Mouse (Mus musculus) left cerebral cortex, postnatal 10 days (tissue): ENCODE data around the gene Iqcf3. TPM values are rescaled to one million over a fixed set of nuclear protein-coding genes. Genes with fewer than 3 reads are reported as not detected.
"Not testable (repeated sequence)": the region's sequence is repeated elsewhere in the genome, so short reads cannot be mapped to it uniquely, and the experiment has no call there.

Experiments used
- DNase-seq, 2 experiments: peaks; one replicate each; pipeline ENCODE4 v3.0.0; 2021 to 2022; ENCODE audit warnings: low spot score in 2 of 2, mixed read lengths in 1 of 2; ENCODE audit errors: extremely low spot score in 1 of 2
- intact Hi-C: fragments of 180-260 bp; cut with DNase I; formaldehyde crosslinking; loops from one replicate; pipeline ENCODE4 v1.15.1; 2025
- total RNA-seq, 2 experiments: library from RNA; stranded (reverse); gene quantifications; 2 replicates each; pipeline ENCODE4 v1.2.3; 2021

Iqcf3 gene
- not detected for total RNA-seq

DNA sequence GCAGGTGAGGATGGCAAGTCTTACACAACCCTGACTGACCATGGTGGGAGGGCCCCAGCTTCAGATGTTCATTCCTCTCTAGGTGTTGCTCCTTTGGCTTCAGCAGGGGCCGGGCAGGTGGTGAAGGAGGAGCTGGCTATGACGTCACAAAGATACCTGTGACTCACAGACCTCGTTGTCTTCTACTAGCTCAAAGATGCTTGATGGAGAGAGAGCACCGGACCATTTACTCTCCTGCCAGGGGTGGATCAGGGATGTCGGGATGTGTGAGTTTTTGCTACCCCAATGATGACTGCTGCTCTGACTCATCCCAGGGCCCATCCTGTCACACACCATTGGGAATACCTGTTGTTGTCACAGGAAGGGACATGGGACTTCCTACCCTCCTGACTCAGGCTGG, at the start of gene Iqcf3:
Iqcf3 (minus strand) TSS at position 101 of the 400 bp plus-strand sequence.
- intact Hi-C loops: no loop called here
- DNase-seq: no peak

DNA sequence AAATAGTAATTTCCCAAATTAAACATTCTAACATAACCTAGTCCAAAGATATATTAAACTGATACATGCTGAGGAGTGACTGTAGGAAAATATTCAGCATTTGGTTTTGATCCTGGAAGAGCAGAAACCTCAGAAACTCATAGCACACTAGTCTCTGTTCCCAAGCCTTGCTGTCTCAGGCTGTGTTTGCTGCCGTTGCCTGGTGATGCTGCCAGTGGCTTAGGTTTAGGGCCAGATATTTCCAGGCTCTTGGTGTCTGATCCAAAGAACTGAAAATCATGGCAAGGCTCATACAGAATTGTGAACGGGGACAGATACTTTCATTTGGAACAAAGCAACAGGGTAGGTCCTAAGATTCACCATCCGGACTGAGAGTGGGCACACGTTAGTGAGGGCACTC, 49.3 kb upstream of the Iqcf3 start:
- no peak for DNase-seq
- intact Hi-C loops: no loop called here

DNA sequence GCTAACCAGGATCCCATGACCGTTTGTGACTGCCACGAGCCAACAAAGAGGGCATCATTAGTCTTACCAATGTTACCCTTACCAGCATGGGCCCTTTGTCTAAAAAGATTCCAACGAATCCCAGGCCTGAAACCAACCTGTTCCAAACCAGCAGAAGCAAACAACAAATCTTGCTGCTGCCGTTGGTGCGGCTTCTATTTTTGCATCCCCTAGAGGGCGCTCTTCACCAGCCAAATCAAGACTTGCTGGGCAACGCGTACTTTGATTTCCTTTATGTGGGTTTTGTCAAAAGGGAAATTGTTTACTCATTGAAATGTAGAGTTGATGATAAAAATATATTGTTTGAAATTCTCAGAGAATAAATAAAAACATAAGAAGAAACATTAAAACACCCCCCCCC, 39.1 kb upstream of the Iqcf3 start:
- peak; percentile 50 to 71 for DNase-seq
- intact Hi-C loops: loop anchor here (2.0 kb wide), 1 partner anchor 42 kb away; no protein-coding TSS in a partner anchor

DNA sequence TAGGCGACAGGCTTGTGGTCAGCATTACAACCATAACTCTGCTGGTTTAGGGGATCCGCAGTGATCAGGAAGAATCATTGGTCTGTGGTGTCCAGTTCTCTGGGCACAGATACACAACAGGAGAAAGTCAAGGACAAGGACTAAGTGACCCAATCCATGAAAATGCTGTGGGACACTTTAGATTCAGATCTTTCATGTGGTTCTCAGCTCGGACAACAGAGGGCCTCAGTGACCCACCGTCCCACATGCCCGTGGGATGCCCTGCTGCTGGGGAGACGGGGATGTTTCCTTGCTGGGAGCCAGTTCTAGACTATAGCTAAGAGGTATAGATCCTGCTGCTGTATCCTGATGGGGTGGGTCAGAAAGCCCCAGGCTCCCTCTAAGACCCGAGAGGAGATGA, 37.0 kb upstream of the Iqcf3 start:
- intact Hi-C loops: loop anchor here (5.0 kb wide), 1 partner anchor 66 kb away; no protein-coding TSS in a partner anchor
- no peak for DNase-seq

DNA sequence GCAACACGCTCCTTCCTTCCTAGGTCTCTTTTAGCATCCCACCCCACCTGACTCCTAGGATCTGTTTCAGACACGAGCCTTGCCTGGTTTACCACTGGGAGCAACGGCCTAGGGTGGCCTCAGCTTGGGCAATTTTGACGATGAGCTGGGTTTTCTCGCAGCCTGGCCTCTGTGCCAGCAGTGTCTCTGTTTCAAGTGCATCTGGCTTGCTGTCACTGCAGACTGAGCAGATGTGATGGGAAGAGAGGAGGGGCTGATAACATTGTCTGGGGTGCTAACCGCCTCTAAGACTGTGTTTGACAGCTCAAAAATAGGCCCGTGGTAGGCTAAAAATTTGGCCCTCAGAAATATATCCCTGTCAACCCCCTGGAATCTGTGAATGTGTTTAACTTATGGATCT, 34.4 kb upstream of the Iqcf3 start:
- intact Hi-C loops: loop anchor here (5.0 kb wide), 1 partner anchor 64 kb away; no protein-coding TSS in a partner anchor

DNA sequence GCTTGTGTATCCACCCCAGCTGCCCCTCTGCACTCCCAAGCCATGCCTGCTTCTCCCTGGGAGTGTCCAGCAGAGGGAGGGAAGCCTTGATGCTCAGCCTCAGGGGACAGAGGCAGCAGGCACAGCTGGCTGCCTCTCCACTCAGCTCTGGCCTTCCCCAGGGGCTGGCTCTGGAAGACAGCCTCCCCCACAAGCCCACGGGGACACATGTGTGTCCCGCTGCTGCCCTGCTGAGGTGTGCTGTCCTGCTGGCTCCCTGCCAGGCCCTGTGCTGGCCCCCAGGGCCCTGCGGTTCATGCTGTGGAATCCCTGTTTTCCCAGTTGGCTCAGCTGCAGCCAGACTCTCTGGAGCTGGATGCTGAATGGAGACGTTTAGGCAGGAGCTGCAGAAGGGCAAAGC, 34.0 kb upstream of the Iqcf3 start:
- intact Hi-C loops: loop anchor here (5.0 kb wide), 1 partner anchor 63 kb away; no protein-coding TSS in a partner anchor

More for the DNA sequence above, 34.4 kb upstream of the Iqcf3 start:
- DNase-seq: no peak

DNA sequence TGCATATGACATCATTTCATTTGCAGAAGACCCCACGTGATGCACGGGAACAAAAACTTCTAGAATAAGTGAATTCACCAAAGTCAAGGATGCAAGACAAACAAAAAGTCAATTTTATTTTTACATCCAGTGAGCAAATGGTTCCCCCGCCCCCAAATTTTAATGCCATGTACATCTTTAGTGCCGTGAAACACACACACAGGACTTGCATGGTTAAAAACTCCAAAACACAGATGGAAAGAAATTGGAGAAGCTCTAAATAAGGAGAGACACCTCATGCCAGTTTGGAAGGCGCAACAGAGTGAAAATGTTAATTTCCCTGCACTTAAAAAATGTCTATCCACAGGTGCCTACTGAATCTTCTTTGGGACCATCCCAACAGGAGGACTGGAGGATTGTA, 30.7 kb upstream of the Iqcf3 start:
- intact Hi-C loops: no loop called here

More for the DNA sequence above, 34.0 kb upstream of the Iqcf3 start:
- not testable (repeated sequence) for DNase-seq

DNA sequence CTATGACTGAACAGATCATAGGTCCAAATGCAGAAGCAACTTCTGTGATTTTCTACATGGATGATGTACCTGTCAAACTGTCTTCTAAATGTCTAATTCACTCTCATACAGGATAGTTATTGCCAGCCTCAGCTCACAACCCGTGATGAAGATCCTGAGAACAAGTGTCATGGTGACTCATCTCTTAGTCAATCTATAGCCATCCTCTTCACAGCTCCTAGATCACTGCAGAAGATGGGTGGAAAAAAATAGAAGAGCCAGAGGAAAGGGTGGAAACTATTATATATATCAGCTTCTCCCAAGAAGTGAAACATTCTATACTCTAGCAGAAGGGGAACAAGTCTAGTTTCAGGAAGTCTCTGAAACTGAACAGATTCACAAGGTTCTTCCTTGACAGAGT, 21.1 kb upstream of the Iqcf3 start:
- no peak for DNase-seq
- intact Hi-C loops: no loop called here

More for the DNA sequence above, 30.7 kb upstream of the Iqcf3 start:
- DNase-seq: no peak

DNA sequence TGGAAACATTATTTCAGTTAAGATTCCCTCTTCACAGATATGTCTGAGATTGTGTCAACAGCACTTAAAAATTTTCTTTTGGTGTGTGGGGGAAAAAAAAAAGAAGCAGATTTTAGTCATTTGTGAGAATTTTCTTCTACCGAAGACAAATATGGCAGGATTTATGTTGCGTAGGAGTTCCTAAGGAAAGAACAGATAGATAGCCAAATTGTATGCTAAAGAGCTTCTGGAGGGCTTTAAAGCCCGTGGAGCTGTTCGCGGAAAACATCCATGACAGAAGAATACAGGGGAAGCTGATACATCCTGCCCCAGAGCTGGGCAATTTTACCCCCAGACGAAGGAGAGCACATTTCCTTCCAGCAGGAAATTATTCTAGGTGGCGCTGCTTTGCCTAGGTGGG, 18.6 kb upstream of the Iqcf3 start:
- intact Hi-C loops: no loop called here
- peak in 1 of 2 experiments; percentile 27 for DNase-seq

DNA sequence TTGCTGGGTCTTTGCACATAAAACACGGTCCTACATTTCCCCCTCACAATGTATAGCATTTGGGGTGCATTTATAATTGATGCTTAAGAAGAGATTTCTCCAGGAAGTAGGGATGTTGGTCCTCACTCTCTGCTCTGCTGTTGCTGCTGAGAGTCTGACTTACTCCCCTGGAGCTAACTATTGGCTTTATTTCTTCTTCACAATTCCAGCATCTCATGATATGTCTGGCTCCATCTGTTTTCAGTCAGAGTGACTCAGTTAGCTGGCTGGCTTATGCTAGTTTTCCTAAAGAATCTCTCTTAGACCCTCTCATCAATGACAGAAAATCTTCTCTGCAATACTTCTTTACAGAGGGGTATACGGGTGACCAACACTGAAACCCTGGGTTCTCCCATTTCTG, 14.7 kb upstream of the Iqcf3 start:
- DNase-seq: no peak
- intact Hi-C loops: no loop called here

DNA sequence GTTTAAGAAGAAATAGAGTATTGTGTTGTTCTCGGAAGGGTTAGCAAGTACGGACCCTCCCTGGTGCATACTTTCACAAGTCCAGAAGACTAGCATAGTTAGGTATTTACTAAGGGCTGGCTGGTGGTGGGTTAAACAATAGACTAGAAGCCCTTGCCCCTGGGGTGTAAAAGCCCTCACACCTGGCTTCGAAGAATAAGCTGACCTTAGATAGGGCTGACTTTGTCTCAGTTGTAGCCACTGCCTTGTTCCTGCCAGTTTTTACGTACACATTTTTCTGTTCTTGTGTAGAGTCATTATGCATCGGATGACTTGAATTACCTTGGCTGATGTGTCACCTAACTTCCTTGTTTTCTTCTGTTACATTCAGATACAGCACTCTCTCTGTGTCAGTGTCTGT, 11.9 kb upstream of the Iqcf3 start:
- DNase-seq: no peak
- intact Hi-C loops: no loop called here

DNA sequence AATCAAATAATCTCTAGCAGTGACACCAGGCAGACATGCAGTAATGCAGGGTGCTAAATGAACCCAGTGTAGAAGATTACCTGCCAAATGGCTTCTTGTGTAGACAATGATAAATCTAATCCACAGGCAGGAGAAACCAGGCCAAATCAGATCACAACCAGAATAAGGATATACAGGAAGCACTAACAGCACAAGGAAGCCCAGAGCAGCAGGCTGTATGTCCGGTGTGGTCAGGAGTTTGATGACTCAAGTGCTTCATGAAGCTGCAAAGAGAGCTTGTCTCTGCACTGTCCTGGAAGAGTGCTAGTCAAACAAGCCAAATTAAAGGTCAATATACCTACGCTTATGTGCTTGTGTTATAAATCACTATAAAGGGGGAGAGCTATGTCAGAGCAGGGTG, 10.8 kb upstream of the Iqcf3 start:
- no peak for DNase-seq
- intact Hi-C loops: no loop called here

DNA sequence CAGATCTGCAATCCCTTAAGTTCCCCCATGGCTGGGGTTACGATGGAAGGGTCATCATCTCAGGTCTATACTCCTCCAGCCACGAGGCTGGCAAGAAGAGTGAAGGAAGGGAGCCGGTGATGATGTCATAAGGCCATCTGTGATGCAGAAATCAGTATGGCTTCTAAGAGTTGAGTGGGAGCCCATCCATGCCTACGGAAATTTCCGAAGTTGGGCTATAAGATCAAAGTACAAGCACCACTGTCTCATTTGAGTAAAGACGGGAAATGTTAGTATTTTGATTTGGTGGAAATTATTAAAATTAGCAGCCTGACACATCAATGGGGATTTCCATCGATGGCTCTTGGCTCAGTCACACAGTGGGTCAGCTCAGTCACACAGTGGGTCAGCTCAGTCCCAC, 9.5 kb upstream of the Iqcf3 start, which contains the start of gene Iqcf4:
Iqcf4 (minus strand) TSS at position 101 of the 400 bp plus-strand sequence.
- no peak for DNase-seq
- intact Hi-C loops: no loop called here

DNA sequence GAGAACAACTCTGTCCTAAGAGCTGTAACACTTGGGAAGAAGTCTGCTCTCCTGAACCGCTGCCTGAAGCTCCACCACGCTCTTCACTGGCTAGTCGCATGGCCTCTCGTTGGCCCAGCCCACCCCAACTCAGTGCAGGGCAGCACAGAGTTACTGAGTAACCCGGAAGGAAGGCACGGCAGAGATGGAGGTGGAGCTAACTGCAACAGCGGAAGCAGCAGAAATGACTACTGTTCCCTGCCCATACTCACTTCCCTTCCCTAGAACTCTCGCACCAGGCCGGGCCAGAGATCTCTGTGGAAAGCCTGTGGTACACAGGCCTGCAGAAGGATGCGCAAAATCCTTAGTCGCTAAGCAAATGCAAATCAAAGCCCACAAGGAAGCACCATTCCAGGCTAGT, 5.0 kb upstream of the Iqcf3 start:
- peak in 1 of 2 experiments; percentile 29 for DNase-seq
- intact Hi-C loops: no loop called here

DNA sequence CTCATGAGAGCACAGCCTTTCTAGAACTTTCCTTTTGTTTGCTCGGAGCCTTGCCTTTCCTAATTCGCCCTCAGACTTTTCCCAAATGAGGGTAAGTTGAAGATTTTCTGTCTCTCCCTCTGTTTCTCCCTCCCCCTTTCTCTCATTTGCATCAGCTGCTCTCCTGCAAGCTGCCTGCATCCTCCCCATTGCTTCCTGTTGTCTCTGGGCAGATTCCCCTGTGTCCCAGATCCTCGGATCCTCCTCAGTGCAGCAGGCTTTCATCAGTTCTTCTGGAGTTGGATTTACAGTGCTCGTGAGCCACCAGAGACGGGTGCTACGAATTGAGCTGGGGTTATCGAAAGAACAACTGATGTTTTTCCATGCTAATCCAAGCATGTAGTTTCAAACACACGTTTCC, 2.6 kb upstream of the Iqcf3 start:
- intact Hi-C loops: no loop called here
- no peak for DNase-seq

DNA sequence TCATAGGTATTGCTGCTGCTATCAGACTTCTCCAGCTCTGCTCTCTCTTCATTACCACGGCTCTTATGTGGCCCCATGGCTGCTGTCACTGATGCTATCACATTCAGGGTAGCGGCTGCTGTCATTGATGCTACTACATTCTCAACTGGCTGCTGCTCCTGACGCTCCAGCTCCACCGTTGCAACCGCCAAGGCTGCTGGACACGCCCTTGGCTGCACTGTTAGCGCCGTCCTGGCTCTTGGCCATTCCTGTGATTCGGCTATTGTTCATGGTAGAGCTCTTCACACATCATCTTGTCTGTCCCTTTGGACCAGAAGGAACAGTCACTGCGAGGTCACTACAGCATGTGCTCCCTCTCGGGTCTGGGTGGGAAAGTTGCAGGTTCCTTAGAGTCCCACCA, 860 bp upstream of the Iqcf3 start:
- no peak for DNase-seq
- intact Hi-C loops: no loop called here

DNA sequence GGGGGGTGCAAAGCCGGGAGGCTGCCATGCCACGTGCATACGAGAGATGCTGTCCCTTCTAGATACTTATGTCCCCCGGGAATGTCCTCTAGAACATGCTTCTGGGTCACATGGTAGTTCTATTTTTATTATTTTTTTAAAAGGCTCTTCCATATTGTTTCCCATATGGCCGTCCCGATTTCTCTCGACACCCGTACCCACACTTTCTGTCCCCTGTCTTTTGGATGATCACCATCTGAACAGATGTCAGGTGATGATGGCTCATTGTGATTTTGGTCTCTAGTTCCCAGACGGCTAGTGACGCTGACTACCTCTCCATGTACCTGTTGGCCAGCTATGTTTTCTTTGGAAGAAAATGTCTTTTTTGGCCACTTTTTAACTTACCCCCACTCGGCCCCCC, 26.5 kb downstream of the Iqcf3 start:
- intact Hi-C loops: loop anchor here (5.0 kb wide), 2 partner anchors 62 to 107 kb away; no protein-coding TSS in a partner anchor
- peak in 1 of 2 experiments; percentile 29 for DNase-seq

DNA sequence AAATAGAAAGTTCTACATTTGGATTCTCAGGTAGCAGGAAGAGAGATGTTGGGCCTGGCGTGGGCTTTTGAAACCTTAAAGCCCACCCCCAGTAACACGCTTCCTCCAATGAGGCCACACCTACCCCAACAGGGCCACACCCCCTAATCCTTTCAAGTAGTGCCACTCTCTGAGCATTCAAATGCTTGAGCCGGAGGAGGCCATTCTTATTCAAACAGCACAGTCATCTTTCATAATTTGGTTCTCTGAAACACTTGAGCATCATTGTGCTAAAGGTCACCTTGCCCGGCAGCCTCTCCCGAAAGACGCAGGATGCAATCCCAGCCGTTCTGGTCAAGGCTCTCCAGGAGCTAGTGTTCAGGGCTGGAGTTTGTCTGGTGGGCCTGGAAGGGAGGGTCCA, 27.1 kb downstream of the Iqcf3 start:
- intact Hi-C loops: loop anchor here (5.0 kb wide), 2 partner anchors 63 to 108 kb away; no protein-coding TSS in a partner anchor

DNA sequence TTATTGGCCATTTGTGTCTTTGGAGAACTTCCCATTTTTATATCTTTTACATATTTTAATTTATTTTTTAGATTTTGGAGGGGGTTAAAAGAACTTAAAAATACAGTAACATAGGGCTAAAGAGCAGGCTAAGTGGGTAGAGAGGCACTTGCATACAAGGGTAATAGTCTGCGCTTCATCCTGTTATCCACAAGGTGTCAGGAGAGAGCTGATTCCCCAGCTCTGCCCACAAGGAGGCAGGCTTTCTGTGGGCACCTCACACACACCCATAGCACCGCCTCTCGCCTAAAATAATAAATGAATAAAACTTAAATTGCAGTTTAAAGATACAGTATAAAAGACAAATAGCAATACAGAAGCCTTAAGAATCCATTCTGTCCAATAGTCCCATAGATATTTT, 29.6 kb downstream of the Iqcf3 start:
- peak in 1 of 2 experiments; percentile 23 for DNase-seq
- intact Hi-C loops: loop anchor here (5.0 kb wide), 2 partner anchors 65 to 110 kb away; no protein-coding TSS in a partner anchor

More for the DNA sequence above, 27.1 kb downstream of the Iqcf3 start:
- DNase-seq: no peak

DNA sequence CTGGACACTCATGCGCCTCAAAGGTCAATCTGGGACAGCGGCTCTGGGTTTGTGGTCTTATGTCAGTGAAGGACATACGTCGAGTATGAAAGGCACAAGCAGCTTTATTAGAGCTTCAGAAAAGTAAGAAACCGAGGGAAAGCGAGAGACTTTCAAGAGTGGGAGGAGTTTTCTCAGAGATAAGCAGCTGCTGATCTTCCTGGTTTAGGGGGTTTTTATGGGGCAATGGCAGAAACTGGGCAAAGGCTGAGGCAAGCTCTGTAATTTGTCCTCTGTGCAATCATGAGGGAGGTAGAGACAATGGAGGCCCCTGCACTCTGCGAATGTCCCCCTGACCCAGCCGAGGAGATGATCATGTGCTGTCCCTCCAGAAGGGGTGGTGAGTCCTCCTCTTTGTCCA, 41.5 kb downstream of the Iqcf3 start:
- intact Hi-C loops: no loop called here

DNA sequence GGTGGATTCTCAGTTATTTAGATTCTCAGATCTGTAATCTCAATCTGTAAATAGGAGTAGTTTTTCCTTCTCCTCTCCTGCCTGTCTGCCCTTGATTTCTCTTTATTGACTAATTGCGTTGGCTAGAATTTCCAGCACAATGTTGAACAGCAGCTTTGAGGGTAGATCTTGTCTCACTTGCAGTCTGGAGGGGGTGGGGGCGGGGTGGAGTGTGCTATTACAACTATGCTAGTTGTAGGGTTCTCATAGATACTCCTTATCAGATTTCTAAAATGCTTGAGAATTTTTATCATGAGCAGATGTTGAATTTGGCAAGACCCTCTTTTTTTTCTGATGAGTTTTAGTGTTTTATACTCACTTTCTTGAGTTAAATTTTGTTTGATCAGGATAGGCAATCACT, 42.0 kb downstream of the Iqcf3 start:
- intact Hi-C loops: no loop called here
- DNase-seq: no peak

More for the DNA sequence above, 41.5 kb downstream of the Iqcf3 start:
- no peak for DNase-seq
